Mouse (Mus musculus) forebrain, embryonic 11.5 days (tissue): ENCODE results near the gene Rpia. TPM values are rescaled to one million over a fixed set of nuclear protein-coding genes. Genes with fewer than 3 reads are reported as not detected.
A peak's percentile ranks its signal among the peaks of the same experiment; 100 is the strongest.

Source experiments
- ATAC-seq: fragments of 200-750 bp; cut with Nextera tagmentation; replicated peaks from 2 replicates; pipeline ENCODE4 v1.8.0; 2017; ENCODE audit warnings: moderate TSS enrichment; ENCODE audit not compliant: low FRiP score
- DNase-seq: peaks from one replicate; pipeline ENCODE4 v3.0.0-alpha.2; 2017; ENCODE audit warnings: low spot score
- H3K27ac ChIP-seq: fragments of 300-500 bp; sonication (generic); 2 replicates; pipeline ENCODE4 v1.5.1; 2014; ENCODE audit warnings: low read depth, low read length
- H3K27me3 ChIP-seq: fragments of 300-500 bp; sonication (generic); 2 replicates; pipeline ENCODE4 v1.6.1; 2014; ENCODE audit warnings: mild to moderate bottlenecking, low read length, mixed read lengths; ENCODE audit not compliant: control insufficient read depth, insufficient read depth
- H3K36me3 ChIP-seq: fragments of 300-500 bp; sonication (generic); 2 replicates; pipeline ENCODE4 v1.6.1; 2014; ENCODE audit warnings: mild to moderate bottlenecking, low read length, moderate library complexity, mixed read lengths; ENCODE audit not compliant: control insufficient read depth, insufficient read depth
- H3K4me1 ChIP-seq: fragments of 300-500 bp; sonication (generic); replicated peaks from 2 replicates; pipeline ENCODE4 v1.6.1; 2014; ENCODE audit warnings: low read length, mixed read lengths; ENCODE audit not compliant: control insufficient read depth, insufficient read depth
- H3K4me2 ChIP-seq: fragments of 300-500 bp; sonication (generic); 2 replicates; pipeline ENCODE4 v1.6.1; 2014; ENCODE audit warnings: low read depth, mild to moderate bottlenecking, low read length, moderate library complexity, mixed read lengths; ENCODE audit not compliant: severe bottlenecking
- H3K4me3 ChIP-seq: fragments of 300-500 bp; sonication (generic); 2 replicates; pipeline ENCODE4 v1.5.1; 2014; ENCODE audit warnings: low read depth, low read length
- H3K9ac ChIP-seq: fragments of 300-500 bp; sonication (generic); 2 replicates; pipeline ENCODE4 v1.6.1; 2014; ENCODE audit warnings: low read length
- H3K9me3 ChIP-seq: fragments of 300-500 bp; sonication (generic); 2 replicates; pipeline ENCODE4 v1.6.1; 2016; ENCODE audit warnings: low read length, mixed read lengths; ENCODE audit not compliant: control insufficient read depth
- WGBS: fragments of 180-500 bp; shearing (Covaris S2); extraction: QIAGEN DNeasy Blood & Tissue Kit; methylation state at CpG from one replicate; pipeline ENCODE4 v1.1.7; 2014; 5-methylcytosine and 5-hydroxymethylcytosine counted together
- polyA plus RNA-seq: library from polyadenylated mRNA; unstranded; fragments of >200 nt; fragmentation: Nextera tagmentation; extraction: Ambion mirVana; gene quantifications from 2 replicates; pipeline ENCODE4 v1.2.1, GENCODE M21; 2014

Rpia gene
- polyA plus RNA-seq, 1 experiment from 2014 or later, result 3.3 TPM

- H3K9ac ChIP-seq, result no peak overlapping the region
- H3K27me3 ChIP-seq, result no peaks in the 10 kb centered on the region
- no peaks in the 10 kb centered on the region for H3K4me1 ChIP-seq
- H3K36me3 ChIP-seq, result no peaks in the 10 kb centered on the region
- H3K27ac ChIP-seq, result no peak overlapping the region
- ATAC-seq (peak; percentile 52), DNase-seq (no peak)
- H3K4me3 ChIP-seq, result no peak overlapping the region
- no peak overlapping the region for H3K4me2 ChIP-seq
- H3K9me3 ChIP-seq, result no peaks in the 10 kb centered on the region
- WGBS, result 82% methylated on average over 12 of the region's 12 CpGs
Observed at GRCm38 (mm10) chr6:70716701-70717393, 75.2 kb downstream of the Rpia start.

Other genes with a start within 250 kb of the Rpia start
- gene Eif2ak3, start 52.3 kb upstream of the Rpia start, polyA plus RNA-seq, result 9.8 and 11.0 TPM in 2 replicates
- not detected in 2 replicates for gene Tex37, start 126.7 kb upstream of the Rpia start, polyA plus RNA-seq
- gene Foxi3, start 164.3 kb upstream of the Rpia start, polyA plus RNA-seq, result not detected in 2 replicates